Mouse (Mus musculus) hindbrain, embryonic 12.5 days (tissue): ENCODE results near the gene Tor1b. TPM values are rescaled to one million over a fixed set of nuclear protein-coding genes. Genes with fewer than 3 reads are reported as not detected.
"Not testable (repeated sequence)": the region's sequence is repeated elsewhere in the genome, so short reads cannot be mapped to it uniquely, and the experiment has no call there.

Experiments
- ATAC-seq: fragments of 200-750 bp; cut with Nextera tagmentation; 2 replicates; pipeline ENCODE4 v1.8.0; 2017; ENCODE audit warnings: moderate TSS enrichment; ENCODE audit not compliant: low FRiP score
- H3K27ac ChIP-seq: fragments of 300-500 bp; sonication (generic); 2 replicates; pipeline ENCODE4 v1.5.1; 2016; ENCODE audit warnings: mild to moderate bottlenecking
- H3K27me3 ChIP-seq: fragments of 300-500 bp; sonication (generic); 2 replicates; pipeline ENCODE4 v1.6.1; 2016; ENCODE audit warnings: mild to moderate bottlenecking
- H3K36me3 ChIP-seq: fragments of 300-500 bp; sonication (generic); 2 replicates; pipeline ENCODE4 v1.6.1; 2016; ENCODE audit warnings: mild to moderate bottlenecking
- H3K4me1 ChIP-seq: fragments of 300-500 bp; sonication (generic); 2 replicates; pipeline ENCODE4 v1.6.1; 2016
- H3K4me2 ChIP-seq: fragments of 300-500 bp; sonication (generic); replicated peaks from 2 replicates; pipeline ENCODE4 v1.6.1; 2016; ENCODE audit warnings: mild to moderate bottlenecking
- H3K4me3 ChIP-seq: fragments of 300-500 bp; sonication (generic); 2 replicates; pipeline ENCODE4 v1.5.1; 2016; ENCODE audit warnings: mild to moderate bottlenecking
- H3K9ac ChIP-seq: fragments of 300-500 bp; sonication (generic); 2 replicates; pipeline ENCODE4 v1.6.1; 2016; ENCODE audit warnings: mild to moderate bottlenecking, moderate library complexity
- H3K9me3 ChIP-seq: fragments of 300-500 bp; sonication (generic); replicated peaks from 2 replicates; pipeline ENCODE4 v1.6.1; 2016; ENCODE audit warnings: mild to moderate bottlenecking
- WGBS: fragments of 180-500 bp; shearing (Covaris S2); methylation state at CpG from one replicate; pipeline ENCODE4 v1.1.7; 2016; 5-methylcytosine and 5-hydroxymethylcytosine counted together
- polyA plus RNA-seq: library from polyadenylated mRNA; unstranded; fragments of >200 nt; fragmentation: Nextera tagmentation; extraction: Ambion mirVana; gene quantifications from 2 replicates; pipeline ENCODE4 v1.2.1, GENCODE M21; 2016

Gene Tor1b
- polyA plus RNA-seq: 22.9 and 23.2 TPM in 2 replicates

GRCm38 (mm10) chr2:30952824-30953490 is at the start of gene Tor1b:
Gene Tor1b (plus strand): TSS chr2:30952959.
- H3K27ac ChIP-seq: peak within 1 kb of the TSS; percentile 90

GRCm38 (mm10) chr2:30904231-30904630 is 48.5 kb upstream of the Tor1b start:
- Histone ChIP-seq H3K9ac (no peak overlapping the region), H3K9me3 (no peaks in the 10 kb centered on the region), H3K27ac (no peak overlapping the region), H3K4me2 (no peak overlapping the region), H3K4me1 (peaks cover 19% of the 10 kb centered on the region), H3K36me3 (no peaks in the 10 kb centered on the region), H3K27me3 (peaks cover 16% of the 10 kb centered on the region), H3K4me3 (no peak overlapping the region)
- 91% methylated on average over 6 of the region's 6 CpGs for WGBS
- no peak for ATAC-seq

More at GRCm38 (mm10) chr2:30952824-30953490, at the start of gene Tor1b:
- ATAC-seq: peak; percentile 95
- 0 out of 2 replicates have a peak, but pooled peaks cover 4% of the 10 kb centered on the region for H3K27me3 ChIP-seq
- peaks cover 31% of the 10 kb centered on the region for H3K4me1 ChIP-seq
- 0% methylated on average over 60 of the region's 60 CpGs for WGBS
- peak within 1 kb of the TSS; percentile 95 for H3K4me3 ChIP-seq
- peaks cover 27% of the 10 kb centered on the region for H3K36me3 ChIP-seq
- peak within 1 kb of the TSS; percentile 94 for H3K9ac ChIP-seq
- H3K9me3 ChIP-seq: no peaks in the 10 kb centered on the region
- peak within 1 kb of the TSS; percentile 91 for H3K4me2 ChIP-seq

GRCm38 (mm10) chr2:30904991-30905390 is 47.8 kb upstream of the Tor1b start:
- Histone ChIP-seq H3K27me3 (peaks cover 16% of the 10 kb centered on the region), H3K27ac (no peak overlapping the region), H3K4me1 (peaks cover 19% of the 10 kb centered on the region), H3K36me3 (no peaks in the 10 kb centered on the region), H3K9me3 (no peaks in the 10 kb centered on the region), H3K4me3 (no peak overlapping the region), H3K9ac (no peak overlapping the region), H3K4me2 (no peak overlapping the region)
- WGBS: 93% methylated on average over 7 of the region's 7 CpGs
- ATAC-seq: no peak

- H3K9ac ChIP-seq: no peak overlapping the region
- H3K4me1 ChIP-seq: peaks cover 19% of the 10 kb centered on the region
- no peak for ATAC-seq
- WGBS: 66% methylated on average over 8 of the region's 8 CpGs
- H3K9me3 ChIP-seq: no peaks in the 10 kb centered on the region
- no peaks in the 10 kb centered on the region for H3K36me3 ChIP-seq
- no peak overlapping the region for H3K4me3 ChIP-seq
- H3K27me3 ChIP-seq: peaks cover 16% of the 10 kb centered on the region
- no peak overlapping the region for H3K4me2 ChIP-seq
- H3K27ac ChIP-seq: no peak overlapping the region
Observed at GRCm38 (mm10) chr2:30905906-30906305, 46.9 kb upstream of the Tor1b start.

GRCm38 (mm10) chr2:30906641-30907040 is 46.1 kb upstream of the Tor1b start:
- ATAC-seq: no peak
- Histone ChIP-seq H3K27me3 (peaks cover 12% of the 10 kb centered on the region), H3K27ac (no peak overlapping the region), H3K9me3 (no peaks in the 10 kb centered on the region), H3K4me3 (no peak overlapping the region), H3K4me2 (no peak overlapping the region), H3K9ac (no peak overlapping the region), H3K36me3 (no peaks in the 10 kb centered on the region), H3K4me1 (peaks cover 18% of the 10 kb centered on the region)
- 70% methylated on average over 4 of the region's 4 CpGs for WGBS

GRCm38 (mm10) chr2:30912291-30912773 is 40.4 kb upstream of the Tor1b start:
- no peak overlapping the region for H3K4me3 ChIP-seq
- H3K27ac ChIP-seq: no peak overlapping the region; the same call in 1 of the 2 replicates
- H3K9ac ChIP-seq: no peak overlapping the region
- no peak for ATAC-seq
- no peaks in the 10 kb centered on the region for H3K9me3 ChIP-seq
- H3K4me1 ChIP-seq: peaks cover 12% of the 10 kb centered on the region
- no peak overlapping the region for H3K4me2 ChIP-seq
- no peaks in the 10 kb centered on the region for H3K36me3 ChIP-seq
- no peaks in the 10 kb centered on the region for H3K27me3 ChIP-seq
- 68% methylated on average over 4 of the region's 4 CpGs for WGBS

GRCm38 (mm10) chr2:30913022-30913421 is 39.7 kb upstream of the Tor1b start:
- Histone ChIP-seq H3K4me3 (no peak overlapping the region), H3K9me3 (no peaks in the 10 kb centered on the region), H3K4me1 (peaks cover 12% of the 10 kb centered on the region), H3K27ac (no peak overlapping the region), H3K9ac (no peak overlapping the region), H3K4me2 (no peak overlapping the region), H3K27me3 (no peaks in the 10 kb centered on the region), H3K36me3 (no peaks in the 10 kb centered on the region)
- WGBS: 87% methylated on average over 8 of the region's 8 CpGs
- no peak for ATAC-seq

GRCm38 (mm10) chr2:30914836-30915235 is 37.9 kb upstream of the Tor1b start:
- Histone ChIP-seq H3K4me1 (peaks cover 18% of the 10 kb centered on the region), H3K36me3 (no peaks in the 10 kb centered on the region), H3K4me2 (no peak overlapping the region), H3K27me3 (no peaks in the 10 kb centered on the region), H3K9ac (no peak overlapping the region), H3K4me3 (no peak overlapping the region), H3K9me3 (no peaks in the 10 kb centered on the region), H3K27ac (peak overlapping the region; percentile 8; the same call in 1 of the 2 replicates)
- 24% methylated on average over 3 of the region's 3 CpGs for WGBS
- no peak for ATAC-seq

GRCm38 (mm10) chr2:30915376-30915775 is 37.4 kb upstream of the Tor1b start:
- Histone ChIP-seq H3K9ac (no peak overlapping the region), H3K27me3 (no peaks in the 10 kb centered on the region), H3K4me3 (no peak overlapping the region), H3K4me2 (no peak overlapping the region), H3K27ac (peak overlapping the region; percentile 8; the same call in 1 of the 2 replicates), H3K4me1 (peaks cover 18% of the 10 kb centered on the region), H3K9me3 (no peaks in the 10 kb centered on the region), H3K36me3 (no peaks in the 10 kb centered on the region)
- ATAC-seq: no peak
- 76% methylated on average over 5 of the region's 5 CpGs for WGBS

GRCm38 (mm10) chr2:30915933-30916332 is 36.8 kb upstream of the Tor1b start:
- H3K9ac ChIP-seq, H3K27ac ChIP-seq, H3K4me3 ChIP-seq, H3K36me3 ChIP-seq, H3K9me3 ChIP-seq, ATAC-seq, H3K27me3 ChIP-seq, H3K4me2 ChIP-seq: not testable (repeated sequence)
- H3K4me1 ChIP-seq: peaks cover 18% of the 10 kb centered on the region
- WGBS: 72% methylated on average over 6 of the region's 6 CpGs

GRCm38 (mm10) chr2:30917649-30918048 is 35.1 kb upstream of the Tor1b start:
- Histone ChIP-seq H3K4me1 (peaks cover 18% of the 10 kb centered on the region), H3K4me3 (no peak overlapping the region), H3K27me3 (no peaks in the 10 kb centered on the region), H3K4me2 (no peak overlapping the region), H3K27ac (no peak overlapping the region), H3K9ac (no peak overlapping the region), H3K36me3 (no peaks in the 10 kb centered on the region), H3K9me3 (no peaks in the 10 kb centered on the region)
- WGBS: 80% methylated on average over 7 of the region's 7 CpGs
- ATAC-seq: no peak

- Histone ChIP-seq H3K9me3 (no peaks in the 10 kb centered on the region), H3K27ac (no peak overlapping the region), H3K9ac (no peak overlapping the region), H3K36me3 (no peaks in the 10 kb centered on the region), H3K4me3 (no peak overlapping the region), H3K4me2 (no peak overlapping the region), H3K27me3 (no peaks in the 10 kb centered on the region), H3K4me1 (peaks cover 18% of the 10 kb centered on the region)
- 64% methylated on average over 6 of the region's 6 CpGs for WGBS
- no peak for ATAC-seq
Observed at GRCm38 (mm10) chr2:30918126-30918525, 34.6 kb upstream of the Tor1b start.
